Mouse (Mus musculus): ENCODE measurements around the gene Slc8a2.

Slc8a2 gene

DNA sequence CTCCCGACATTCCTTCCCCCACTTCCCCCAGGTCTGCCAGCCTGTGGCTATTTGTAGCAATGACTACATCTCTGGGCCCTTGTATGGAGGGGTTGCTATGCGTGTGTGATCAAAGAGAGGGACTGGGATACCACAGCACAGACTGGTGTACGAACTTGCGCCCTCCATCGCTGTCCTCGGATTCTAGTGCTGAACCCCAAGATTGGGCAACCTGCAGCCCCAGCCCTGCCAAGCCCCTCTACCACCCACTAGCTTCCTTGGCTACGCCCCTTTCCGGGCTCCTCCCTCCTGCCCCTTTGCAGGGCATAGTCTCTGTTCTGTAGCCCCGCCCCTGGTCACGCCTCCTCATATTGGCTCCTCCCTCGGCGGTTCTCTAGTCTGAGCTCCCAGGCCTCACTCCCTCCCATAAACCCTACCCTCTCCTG, at the start of gene Slc8a2:
TSS of gene Slc8a2 (plus strand) at position 406 of the 425 bp plus-strand sequence.
- DNase-seq (ENCODE audit: low spot score in 2 of 2), result peak; percentile 32 to 57

DNA sequence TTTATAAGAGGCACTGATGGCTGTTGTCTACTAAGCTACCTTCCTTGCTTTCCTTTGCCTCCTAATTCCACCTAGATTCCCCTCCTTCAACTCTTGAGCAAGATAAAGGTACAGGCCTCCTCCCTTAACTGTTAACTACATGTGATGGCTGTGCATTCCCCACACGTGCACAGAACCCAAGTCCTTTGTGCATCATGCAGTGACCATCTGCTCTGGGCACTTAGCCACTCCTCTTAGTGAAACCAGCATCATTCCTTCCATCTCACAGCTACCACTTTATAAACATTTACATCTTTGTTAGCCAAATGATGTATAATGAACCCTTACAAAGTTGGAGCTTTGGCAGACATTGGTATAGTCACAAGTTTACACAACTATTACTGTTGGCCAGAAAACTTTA, 49.7 kb upstream of the Slc8a2 start:
- DNase-seq (ENCODE audit: low spot score in 2 of 2), result no peak

DNA sequence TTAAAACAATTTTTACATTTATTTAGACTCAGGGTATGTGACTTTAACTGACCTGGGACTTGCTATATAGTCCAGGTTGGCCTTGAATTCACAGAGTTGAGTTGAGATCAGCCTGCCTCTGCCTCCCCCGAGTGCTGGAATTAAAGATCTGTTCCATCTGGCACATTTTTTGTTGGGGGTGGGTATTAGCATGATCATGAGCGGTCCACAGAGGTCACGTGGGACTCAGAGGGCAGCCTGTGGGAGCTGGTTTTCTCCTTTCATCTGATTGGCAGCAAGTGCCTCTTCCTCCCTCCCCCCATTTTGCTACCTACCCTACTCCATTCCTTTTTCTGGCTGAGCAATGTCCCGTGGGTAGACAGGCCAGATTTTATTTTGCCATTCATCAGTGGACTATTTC, 49.0 kb upstream of the Slc8a2 start:
- DNase-seq (ENCODE audit: low spot score in 2 of 2), result no peak

DNA sequence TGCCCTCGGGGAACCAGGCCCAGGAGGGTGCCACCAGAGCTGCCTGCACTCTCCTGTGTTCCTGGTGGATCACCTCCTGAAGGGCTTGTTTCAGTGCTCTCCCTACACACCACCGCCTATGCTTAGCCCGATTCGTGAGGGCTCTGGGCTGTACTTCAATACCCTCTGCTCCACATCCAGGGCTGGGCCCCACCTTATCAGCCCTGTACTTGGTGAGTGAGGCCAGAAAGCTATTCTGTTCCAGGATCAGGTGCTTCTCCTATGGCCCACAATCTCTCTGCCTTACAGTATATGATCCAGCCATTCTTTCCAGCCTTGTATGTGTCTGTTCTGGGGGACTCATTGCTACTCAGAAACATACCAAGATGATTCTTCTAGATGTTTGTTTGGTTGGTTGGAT, 46.3 kb upstream of the Slc8a2 start:
- no peak for DNase-seq (ENCODE audit: low spot score in 2 of 2)

DNA sequence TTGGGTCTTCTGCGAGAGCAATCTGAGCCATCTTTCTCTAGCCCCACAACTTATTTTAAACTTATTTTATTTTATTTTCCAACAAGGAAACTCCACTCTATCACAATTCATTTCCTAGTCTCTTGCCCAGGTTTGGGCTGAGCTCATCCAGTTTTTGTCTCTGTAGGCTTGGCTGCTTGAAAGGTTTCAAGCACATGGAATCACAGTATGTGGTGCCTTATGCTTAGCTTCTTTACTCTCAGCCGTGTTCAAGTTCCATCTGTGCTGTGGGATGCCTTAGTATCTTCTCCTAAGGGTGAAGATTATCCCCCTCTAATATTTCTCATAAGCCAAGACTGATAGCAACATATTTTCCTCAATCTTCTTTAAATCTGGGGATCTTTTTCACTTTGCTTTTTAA, 42.0 kb upstream of the Slc8a2 start:
- DNase-seq (ENCODE audit: low spot score in 2 of 2), result no peak

DNA sequence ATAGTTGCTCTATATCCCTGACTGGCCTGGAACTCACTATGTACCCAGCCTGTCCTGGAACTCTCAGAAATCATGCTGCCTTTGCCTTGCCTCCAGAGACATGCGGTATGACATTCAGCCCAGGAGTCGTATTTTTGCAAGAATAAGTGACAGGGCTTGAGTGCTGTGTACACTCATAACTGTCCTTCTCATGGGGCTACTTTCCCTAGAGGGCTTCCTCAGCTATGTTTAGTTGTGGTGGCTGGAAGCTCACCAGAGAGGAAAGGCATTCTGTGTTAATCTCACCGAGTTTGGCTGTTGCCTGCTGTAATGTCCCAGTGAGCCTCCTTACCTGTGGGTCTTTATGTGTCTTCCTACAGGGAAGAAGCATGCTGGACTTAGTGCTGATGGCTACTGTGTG, 35.0 kb upstream of the Slc8a2 start:
- DNase-seq (ENCODE audit: low spot score in 2 of 2), result no peak

DNA sequence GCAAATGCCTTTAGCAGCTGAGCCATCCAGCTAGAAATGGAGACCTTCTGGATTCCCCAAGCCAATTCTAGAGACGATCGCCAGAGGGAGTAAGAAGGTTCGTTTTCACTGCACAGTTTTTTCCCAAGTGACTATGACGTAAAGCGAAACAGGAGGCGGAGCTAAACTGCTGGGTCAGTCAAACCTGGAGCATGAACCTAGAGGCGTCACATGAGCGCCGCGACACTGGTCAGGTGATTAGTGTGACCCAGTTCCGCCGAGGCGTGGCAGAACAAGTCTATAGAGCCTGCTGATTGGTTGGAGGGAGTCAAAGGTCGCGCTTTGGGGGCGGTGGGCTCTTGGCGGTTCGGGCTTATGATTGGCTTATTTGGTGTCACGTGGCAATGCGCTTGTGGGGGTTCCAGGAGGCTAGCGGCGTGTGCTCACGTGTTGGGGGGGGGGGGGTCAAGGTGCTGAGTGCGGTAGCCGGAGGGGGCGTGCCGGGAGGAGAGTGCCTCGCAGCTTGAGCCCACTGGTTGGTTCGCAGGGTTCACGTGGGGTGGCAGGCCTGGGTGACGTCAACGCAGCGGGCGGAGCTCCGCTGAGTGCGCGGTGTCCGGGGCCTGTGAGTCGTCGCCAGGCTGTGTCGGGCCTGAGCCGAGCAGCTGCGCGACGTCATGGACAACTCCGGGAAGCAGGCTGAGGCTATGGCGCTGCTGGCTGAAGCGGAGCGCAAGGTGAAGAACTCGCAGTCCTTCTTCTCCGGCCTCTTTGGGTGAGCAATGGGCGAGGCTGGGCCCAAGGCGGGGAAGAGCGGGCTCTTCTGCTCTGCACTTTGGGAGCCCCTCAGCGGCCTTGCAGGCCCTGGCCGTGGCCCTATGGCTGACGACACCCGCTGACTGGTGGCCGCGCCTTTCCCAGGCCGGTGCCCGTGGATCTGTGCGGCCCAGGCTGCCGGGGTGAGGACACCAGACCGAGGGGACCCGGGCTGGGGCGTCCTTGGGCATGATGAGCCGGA, 31.3 kb upstream of the Slc8a2 start, which contains the start of gene Napa:
TSS of gene Napa (plus strand) at position 438 of the 997 bp plus-strand sequence.
- DNase-seq (ENCODE audit: low spot score in 2 of 2), result peak; percentile 98 to 99

DNA sequence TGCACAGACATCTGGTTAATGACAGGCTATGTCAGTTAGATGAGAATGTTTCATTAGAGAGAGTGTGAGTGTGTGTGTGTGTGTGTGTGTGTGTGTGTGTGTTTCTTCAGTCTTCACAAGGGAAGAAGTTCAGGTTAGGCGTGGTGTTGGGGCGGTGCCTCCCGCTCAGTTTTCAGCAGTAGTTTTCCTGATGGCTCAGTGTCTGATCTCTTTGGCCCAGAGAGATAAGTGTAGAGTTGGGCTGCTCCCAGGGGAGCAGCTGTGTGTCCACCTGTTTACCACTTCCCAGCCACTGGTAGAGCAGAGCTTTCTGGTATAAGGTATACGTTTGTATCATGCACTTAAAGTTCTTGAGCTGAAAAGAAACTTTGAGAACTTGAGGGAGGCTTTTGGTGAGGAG, 29.7 kb upstream of the Slc8a2 start:
- DNase-seq (ENCODE audit: low spot score in 2 of 2), result no peak

DNA sequence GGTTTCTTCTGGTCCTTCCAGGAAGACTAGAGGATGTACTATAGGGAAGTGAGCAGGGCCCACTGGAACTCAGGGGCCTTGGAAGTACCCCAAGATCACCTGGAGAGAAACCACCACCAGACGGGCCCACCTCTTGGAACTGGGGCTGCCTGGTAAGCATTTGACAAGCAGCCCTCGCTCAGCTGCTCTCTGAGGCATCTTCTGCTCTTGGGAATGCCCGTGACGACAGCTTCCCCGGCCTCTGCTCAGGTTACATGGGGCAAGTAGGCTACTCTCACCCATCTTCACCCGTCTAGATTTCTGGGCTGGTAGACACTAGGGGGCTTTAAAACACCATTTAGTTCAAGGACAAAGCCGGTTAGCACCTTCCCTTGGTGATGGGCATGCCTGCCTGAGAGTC, 28.5 kb upstream of the Slc8a2 start:
- no peak for DNase-seq (ENCODE audit: low spot score in 2 of 2)

DNA sequence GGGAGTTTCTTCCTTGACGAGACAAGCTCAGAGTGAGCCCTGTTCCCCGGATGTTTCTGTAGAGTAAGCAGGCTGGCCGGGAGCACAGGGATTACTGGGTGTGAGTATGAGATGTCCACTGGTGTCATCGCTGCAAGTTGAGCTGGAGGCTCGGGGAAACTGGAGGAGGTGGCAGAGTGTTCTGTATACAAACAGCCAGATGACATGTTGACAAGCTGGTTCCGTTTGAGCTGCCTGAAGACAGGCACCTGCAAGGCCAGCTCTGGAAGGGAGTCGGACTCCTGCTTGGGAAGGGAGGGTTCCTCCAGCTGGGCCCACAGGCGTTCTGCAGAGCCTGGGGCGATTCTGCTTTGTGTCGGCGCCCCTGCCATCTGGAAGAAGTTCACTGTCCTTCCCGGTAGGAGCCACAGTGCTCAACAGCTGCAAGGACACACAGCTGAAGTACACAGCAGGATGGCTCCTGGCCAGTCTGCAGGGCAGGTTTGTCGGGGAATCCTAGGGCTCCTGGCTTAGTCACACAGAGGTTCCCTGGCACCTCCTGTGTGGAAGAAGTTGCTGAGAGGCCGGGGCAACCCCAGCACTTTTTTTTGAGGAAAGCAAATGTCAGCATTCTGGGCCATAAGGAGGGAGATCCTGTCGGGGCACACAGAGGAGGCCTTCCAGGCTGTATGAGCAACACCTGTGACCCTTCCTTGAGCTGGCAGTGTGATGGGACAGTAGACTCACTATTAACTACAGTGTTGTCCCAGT, 27.7 kb upstream of the Slc8a2 start:
- no peak for DNase-seq (ENCODE audit: low spot score in 2 of 2)

DNA sequence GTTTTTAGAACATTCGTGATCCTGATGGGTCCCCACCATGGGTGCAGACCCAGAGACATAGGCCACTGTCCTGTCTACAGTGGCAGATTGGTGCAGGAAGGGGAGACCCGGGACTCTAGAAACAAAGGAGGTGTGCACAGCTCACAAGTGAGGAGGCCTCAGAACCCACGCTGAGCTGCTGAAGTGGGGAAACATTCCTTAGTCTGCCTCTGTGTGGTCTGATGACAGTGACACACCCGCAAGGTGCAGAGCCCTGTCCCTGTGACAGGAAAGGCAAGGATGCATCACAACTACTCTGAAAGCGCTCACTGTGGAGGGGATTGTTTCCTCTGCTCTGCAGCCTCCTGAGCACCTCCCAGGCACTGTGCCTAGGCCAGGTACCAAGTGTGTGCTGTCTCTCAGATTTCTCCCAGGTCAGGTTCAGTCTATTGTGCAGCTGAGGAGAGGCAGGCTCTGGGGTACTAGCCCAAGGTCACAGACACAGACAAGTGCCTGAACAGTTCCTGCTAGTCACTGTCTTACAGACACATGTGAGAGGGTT, 26.9 kb upstream of the Slc8a2 start:
- no peak for DNase-seq (ENCODE audit: low spot score in 2 of 2)

DNA sequence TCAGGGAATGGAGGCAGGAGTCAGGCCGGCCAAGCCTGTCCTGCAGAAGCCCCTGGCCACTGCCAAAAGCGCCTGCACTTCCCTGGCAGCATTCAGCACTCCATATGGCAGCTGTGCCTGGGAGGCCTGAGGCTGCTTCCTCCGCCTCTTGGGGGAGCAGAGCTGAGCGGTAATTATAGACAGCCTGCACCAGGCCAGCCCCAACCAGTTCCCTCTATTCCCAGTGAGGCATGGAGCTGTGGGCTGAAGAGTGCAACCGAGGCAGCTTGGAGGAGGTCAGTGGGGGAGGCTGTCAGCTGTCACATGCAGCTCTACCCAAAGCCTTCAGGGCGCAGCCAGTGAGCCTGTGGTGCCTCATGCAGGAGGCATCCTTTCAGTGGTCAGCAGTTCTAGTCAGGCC, 25.9 kb upstream of the Slc8a2 start:
- no peak for DNase-seq (ENCODE audit: low spot score in 2 of 2)

DNA sequence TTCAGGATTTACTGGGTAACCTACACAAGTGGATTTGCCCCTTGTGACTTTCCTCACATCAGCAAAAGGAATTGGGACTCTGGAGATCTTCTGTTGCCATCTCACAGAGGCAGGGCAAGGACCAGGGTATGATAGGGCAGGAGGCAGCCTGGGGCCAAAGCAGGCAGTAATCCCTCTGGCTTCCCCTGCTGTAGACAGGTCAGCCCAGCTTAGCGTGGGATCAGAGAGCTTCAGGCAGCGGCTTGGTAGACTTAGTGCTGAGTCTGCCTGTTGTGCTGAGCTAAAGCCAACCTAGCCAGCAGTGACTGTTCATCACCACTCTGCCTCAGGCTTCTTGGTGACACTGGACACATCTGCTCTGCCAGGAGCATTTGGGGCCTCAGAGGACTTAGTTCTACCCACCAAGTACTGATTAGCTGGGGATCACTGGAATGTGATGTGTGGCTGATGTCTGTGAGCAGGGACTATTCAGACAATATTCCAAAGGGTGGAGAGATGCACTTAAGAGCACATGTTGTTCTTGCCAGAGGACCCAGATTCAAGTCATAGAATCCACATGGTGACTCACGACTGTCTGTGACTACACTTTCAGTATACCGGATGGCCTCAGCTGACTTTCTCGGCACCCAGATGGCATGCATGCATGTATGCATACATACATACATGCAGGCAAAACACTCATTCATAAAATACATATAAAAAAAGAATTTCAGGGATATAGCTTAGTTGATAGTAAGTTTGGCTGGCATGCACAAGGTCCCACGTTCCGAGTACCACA, 24.8 kb upstream of the Slc8a2 start:
- no peak for DNase-seq (ENCODE audit: low spot score in 2 of 2)

DNA sequence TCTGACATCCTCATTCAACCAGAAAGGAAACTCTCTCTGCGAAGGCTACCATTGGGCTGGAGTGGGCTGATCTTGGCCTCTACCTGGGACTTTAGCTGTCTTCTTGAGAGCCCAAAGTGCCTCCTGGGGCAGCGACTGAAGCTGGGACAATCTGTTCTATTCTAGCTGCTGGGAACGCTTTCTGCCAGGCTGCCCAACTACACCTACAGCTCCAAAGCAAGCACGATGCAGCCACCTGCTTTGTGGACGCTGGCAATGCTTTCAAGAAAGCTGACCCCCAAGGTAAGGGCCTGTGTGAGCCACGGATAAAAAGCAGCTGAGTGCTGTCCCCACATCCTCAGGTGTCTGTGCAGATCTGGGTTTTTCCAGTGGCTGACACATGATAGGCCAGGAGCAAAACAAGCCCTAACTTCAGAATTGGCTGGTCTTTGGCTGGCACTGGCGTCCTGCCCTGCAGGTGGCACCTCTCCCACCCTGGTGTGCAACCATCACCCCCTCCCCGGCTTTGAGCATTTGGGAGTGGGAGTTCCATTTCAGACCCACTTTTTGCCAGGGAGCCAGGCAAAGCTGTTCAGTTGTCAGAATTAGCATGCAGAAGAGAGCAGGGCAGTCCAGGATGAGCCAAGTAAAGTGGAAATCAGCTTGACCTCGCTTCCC, 20.6 kb upstream of the Slc8a2 start:
- no peak for DNase-seq (ENCODE audit: low spot score in 2 of 2)

DNA sequence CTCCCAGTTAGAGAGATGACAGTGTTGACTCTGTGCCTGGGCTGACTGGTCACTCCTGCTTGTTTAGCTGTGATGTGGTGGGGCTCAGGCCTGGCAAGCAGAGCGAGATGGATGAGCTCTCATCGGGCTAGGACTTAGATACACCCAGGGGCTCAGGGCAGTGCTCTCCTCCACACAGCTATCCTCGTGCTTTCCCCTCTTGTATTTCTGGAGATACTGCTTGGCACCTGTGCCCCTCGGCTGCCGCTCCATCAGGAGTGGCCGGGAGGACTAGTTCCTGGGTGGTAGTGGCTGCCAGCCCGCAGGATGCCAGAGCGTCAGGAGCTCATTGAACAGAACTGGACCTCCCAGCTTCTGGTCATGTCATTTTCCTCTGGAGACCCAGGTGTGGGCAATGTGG, 19.5 kb upstream of the Slc8a2 start:
- no peak for DNase-seq (ENCODE audit: low spot score in 2 of 2)

DNA sequence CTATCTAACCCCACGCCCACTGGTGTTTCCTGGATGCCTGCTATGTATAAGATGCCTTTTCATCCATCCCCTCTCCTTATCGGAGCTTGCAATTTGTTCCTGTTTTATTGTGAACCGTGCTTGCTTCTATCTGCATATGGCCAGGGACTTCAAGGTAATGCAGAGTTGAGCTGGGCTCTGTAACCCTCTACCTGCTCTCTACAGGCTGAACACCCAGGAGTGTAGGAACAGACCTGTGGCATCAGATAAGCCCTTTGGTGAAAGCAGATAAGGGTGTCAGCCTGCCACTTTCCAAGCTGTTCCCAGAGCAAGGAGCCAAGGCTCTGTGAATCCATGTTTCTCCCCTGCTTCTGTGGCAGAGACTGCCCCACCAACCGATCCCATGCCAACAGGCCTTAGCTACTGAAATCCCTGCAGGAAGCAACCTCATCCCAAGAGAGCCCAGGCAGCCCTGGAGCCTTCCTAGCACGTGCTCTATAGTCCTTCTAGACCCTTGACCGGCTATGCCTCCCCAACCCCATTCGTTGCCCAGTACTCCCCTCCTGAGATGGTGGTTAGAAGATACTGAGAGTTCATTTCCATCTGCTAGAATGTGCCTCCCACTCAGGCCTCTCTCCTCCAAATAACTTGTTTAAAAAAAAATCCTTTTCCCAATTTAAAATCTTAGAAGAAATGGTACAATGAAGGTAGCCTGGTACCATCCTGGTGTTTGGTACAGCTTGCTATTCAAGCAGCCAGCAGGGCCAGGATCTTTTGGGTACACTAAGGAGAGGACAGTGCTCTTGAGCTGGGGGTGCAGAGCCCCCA, 18.1 kb upstream of the Slc8a2 start:
- DNase-seq (ENCODE audit: low spot score in 2 of 2), result no peak

DNA sequence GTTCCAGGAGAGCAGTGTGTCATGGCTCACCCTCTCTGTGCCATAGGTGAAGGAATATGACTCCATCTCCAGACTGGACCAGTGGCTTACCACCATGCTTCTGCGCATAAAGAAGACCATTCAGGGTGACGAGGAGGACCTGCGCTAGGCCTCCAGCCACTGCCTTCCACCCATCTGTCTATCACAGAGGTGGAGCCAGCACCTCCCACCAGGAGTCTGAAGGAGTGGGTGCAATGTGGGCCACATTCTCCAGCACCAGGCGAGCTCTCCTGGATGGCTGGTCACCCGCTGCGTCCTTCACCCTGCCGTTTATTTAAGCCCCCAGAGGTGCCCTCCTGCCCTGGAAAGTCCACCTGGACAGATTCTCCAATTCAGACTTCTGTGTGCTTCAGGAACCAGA, 13.2 kb upstream of the Slc8a2 start:
- DNase-seq (ENCODE audit: low spot score in 2 of 2), result no peak

DNA sequence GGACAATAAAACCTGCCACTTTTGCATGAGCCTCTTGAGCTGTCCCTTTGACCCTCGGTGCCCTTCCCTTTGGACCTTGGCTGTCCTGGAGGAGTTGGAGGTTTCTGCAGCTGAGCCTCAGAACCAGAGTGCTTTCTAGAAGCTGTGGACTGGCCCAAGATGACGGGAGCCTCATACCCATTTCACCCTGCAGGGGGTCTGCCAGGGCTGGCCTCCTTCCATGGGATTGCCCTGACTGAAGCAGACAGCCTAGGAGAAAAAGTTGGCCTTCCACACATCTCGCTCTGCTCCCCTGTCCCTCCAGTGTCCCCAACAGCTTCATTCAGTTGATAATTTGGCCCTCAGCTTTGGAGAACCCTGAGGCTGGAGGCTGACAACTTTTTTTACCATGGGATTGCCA, 12.5 kb upstream of the Slc8a2 start:
- no peak for DNase-seq (ENCODE audit: low spot score in 2 of 2)

DNA sequence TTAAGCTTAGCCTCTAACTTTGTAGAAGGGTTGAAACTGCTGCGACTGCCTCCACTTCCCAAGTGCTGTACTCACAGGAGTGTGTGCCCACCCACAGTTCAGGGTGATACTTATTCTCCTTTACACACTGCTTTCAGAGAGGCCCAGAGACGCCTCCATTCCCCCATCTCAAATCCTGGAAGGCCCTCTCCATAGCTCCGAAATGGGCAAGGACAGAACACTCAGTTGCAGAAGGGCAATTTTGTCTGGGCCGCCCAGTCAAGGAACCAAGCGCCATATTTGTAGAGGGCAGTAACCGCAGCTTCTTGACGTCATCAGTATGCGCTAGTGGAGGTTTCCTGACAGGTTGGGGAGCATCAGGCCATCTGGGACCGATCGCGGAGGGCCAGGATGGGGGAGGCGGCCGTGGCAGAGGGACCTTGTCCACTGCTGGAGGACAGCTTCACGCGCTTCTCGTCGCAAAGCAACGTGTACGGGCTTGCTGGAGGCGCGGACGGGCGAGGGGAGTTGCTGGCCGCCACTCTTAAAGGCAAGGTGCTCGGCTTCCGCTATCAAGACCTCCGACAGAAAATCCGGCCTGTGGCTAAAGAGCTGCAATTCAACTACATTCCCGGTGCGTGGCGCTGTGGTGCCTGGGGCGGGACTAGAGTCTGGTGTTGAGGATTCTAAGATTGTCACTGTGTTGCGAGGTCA, 9.9 kb upstream of the Slc8a2 start, which contains the start of gene Kptn:
TSS of gene Kptn (plus strand) at position 327 of the 693 bp plus-strand sequence.
- peak; percentile 94 to 95 for DNase-seq (ENCODE audit: low spot score in 2 of 2)

DNA sequence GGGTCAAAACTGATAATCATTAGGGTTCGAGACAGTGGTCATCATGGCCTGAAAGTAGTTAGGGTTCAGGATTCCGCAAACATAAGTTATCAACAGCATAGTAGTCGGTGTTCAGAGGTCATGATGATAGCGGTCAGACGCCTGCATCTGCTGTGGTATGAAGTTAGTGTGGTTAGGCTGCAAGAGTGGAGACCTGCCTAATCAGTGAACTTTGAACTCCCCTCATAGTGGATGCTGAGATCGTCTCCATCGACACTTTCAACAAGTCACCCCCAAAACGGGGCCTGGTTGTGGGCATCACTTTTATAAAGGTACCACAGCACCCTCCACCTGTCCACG, 9.4 kb upstream of the Slc8a2 start:
- DNase-seq (ENCODE audit: low spot score in 2 of 2), result no peak
